Mouse (Mus musculus) small intestine, adult 2 months (tissue): ENCODE measurements around the gene Pdzd7.

ENCODE experiments used
- CTCF ChIP-seq: fragments of 200-500 bp; IDR thresholded peaks from 2 replicates; pipeline ENCODE4 v1.5.1; 2012; ENCODE audit warnings: low read depth, mild to moderate bottlenecking, control low read depth, inconsistent platforms, low read length, moderate library complexity, mixed read lengths; ENCODE audit not compliant: insufficient replicate concordance, insufficient read length; ENCODE audit errors: extremely low read depth
- POLR2A ChIP-seq: fragments of 200-500 bp; IDR thresholded peaks from 2 replicates; pipeline ENCODE4 v1.6.1; 2012; ENCODE audit warnings: low read depth, mild to moderate bottlenecking, control low read depth, inconsistent platforms, low read length, moderate library complexity

DNA sequence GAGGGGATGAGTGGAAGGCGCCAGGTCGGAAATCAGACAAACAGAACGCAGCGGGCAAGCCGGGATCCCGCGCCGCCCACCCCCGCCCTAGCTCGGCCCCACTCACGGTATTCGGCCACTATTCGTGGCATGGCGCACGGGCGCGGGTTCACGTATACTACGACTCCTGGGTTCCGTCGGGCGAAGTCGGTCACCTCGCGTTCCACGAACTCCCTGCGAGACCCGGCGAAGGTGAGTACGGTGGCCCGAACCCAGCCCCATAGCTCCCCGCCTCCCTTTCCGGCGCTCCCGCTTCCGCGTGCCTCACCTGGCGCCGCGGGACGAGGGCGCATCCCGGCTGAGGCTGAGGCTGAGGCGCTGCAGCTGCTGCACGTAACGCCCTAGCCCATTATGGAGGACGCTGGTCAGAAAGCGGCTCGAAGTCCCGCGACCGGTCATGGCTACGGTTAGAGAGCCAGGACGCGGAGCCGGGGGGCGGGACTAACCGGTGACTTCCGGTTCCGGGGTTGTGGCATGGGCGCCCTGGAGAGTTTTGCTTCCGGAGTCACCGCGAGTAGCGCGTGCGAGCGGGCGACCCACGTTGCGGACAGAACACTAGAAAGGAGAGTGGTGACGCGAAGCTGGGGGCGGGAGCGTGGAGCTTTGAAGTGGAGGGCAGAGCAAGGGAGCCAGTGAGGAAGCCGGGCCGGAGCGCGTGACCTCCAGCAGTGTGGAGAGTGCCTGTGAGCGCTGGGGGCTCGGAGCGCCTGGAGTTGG lies 39.4 kb downstream of the Pdzd7 start, which contains the start of gene Mrpl43:
- TF ChIP-seq CTCF (no peak), POLR2A (peak; percentile 53; the same call in 1 of the 2 replicates)
